Mouse (Mus musculus) forebrain, embryonic 16.5 days (tissue): Measurements from ENCODE around the gene Lingo1. TPM values are rescaled to one million over a fixed set of nuclear protein-coding genes. Genes with fewer than 3 reads are reported as not detected.

Experiments
- ATAC-seq: fragments of 200-750 bp; cut with Nextera tagmentation; 2 replicates; pipeline ENCODE4 v1.8.0; 2017; ENCODE audit warnings: mild to moderate bottlenecking, moderate library complexity
- H3K27ac ChIP-seq: fragments of 300-500 bp; sonication (generic); 2 replicates; pipeline ENCODE4 v1.5.1; 2014; ENCODE audit warnings: low read length, control low read depth
- H3K27me3 ChIP-seq: fragments of 300-500 bp; sonication (generic); replicated peaks from 2 replicates; pipeline ENCODE4 v1.6.1; 2014; ENCODE audit warnings: low read length; ENCODE audit not compliant: control insufficient read depth, insufficient read depth
- H3K36me3 ChIP-seq: fragments of 300-500 bp; sonication (generic); 2 replicates; pipeline ENCODE4 v1.6.1; 2014; ENCODE audit not compliant: control insufficient read depth, insufficient read depth
- H3K4me1 ChIP-seq: fragments of 300-500 bp; sonication (generic); replicated peaks from 2 replicates; pipeline ENCODE4 v1.6.1; 2014; ENCODE audit warnings: low read length; ENCODE audit not compliant: control insufficient read depth, insufficient read depth
- H3K4me2 ChIP-seq: fragments of 300-500 bp; sonication (generic); 2 replicates; pipeline ENCODE4 v1.6.1; 2014; ENCODE audit warnings: mild to moderate bottlenecking, low read length, control low read depth
- H3K4me3 ChIP-seq: fragments of 300-500 bp; sonication (generic); replicated peaks from 2 replicates; pipeline ENCODE4 v1.5.1; 2014; ENCODE audit warnings: mild to moderate bottlenecking, low read length, control low read depth
- H3K9ac ChIP-seq: fragments of 300-500 bp; sonication (generic); replicated peaks from 2 replicates; pipeline ENCODE4 v1.6.1; 2014; ENCODE audit warnings: low read depth, low read length, control low read depth
- H3K9me3 ChIP-seq: fragments of 300-500 bp; sonication (generic); 2 replicates; pipeline ENCODE4 v1.6.1; 2016; ENCODE audit warnings: low read length; ENCODE audit not compliant: control insufficient read depth
- WGBS: fragments of 180-500 bp; shearing (Covaris S2); extraction: QIAGEN DNeasy Blood & Tissue Kit; methylation state at CpG from one replicate; pipeline ENCODE4 v1.1.7; 2014; 5-methylcytosine and 5-hydroxymethylcytosine counted together
- polyA plus RNA-seq: library from polyadenylated mRNA; unstranded; fragments of >200 nt; fragmentation: Nextera tagmentation; extraction: Ambion mirVana; gene quantifications from 2 replicates; pipeline ENCODE4 v1.2.1, GENCODE M21; 2015

Lingo1 gene
- polyA plus RNA-seq, 1 experiment from 2014 or later = 45.0 TPM

DNA sequence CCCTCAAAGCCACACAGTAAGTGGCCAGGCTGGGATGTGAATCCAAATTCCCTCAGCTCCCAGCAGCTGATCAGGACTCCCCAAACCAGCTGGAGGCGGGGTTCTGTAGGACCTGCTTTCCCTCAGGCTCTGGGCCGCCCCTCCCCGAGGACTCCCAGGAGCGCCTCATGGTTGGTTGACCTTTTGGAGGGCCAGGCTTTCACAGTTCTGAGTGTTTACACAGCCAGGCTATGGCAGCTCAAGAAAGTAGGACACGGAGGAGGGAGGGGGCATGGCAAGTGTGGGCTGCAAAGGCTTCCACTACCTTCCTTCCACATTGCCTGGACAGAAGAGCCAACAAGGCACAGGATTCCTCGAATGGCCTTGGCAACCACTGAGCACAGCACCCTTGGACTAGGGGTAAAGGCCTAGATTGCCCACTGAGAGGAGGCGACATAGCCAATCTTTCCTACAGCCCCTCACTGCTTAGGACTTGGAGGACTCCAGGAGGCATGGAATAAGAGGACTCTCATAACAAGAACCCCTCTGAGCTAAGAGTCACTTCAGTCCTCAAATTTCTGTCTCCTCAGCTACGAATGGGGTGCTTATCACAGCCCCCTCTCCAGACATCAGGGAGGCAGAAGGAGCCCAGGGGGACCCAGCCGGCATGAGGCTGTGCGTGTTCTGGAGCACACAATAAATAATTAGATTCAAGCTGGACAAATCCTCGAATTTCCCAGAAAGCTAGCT, 29.5 kb downstream of the Lingo1 start:
- no peak overlapping the region for H3K9ac ChIP-seq
- no peak overlapping the region for H3K27ac ChIP-seq
- 53% methylated on average over 11 of the region's 11 CpGs for WGBS

DNA sequence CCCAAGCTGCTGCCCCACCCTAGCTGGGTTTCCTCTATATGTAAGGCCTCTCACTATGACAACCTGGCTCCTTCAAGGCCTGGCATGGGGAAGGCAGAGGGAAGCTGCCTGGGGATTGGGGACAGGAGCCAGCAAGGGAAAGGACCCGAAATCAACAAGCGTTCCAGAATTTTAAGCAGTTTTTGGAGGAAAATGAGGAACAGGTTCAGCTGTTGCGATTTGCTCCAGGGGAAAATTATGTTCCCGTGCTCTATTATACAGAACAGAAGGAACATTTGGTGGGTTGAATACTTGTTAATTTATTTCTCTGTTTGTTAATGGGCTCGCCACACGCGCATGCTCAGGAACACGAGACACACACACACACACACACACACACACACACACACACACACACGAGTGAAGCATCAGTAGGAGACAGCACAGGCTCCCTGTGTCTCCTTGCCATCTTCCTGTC, 34.1 kb downstream of the Lingo1 start:
- Histone ChIP-seq H3K27me3 (peaks cover 13% of the 10 kb centered on the region), H3K9me3 (no peaks in the 10 kb centered on the region), H3K4me3 (no peak overlapping the region), H3K27ac (peak overlapping the region; percentile 82), H3K4me2 (no peak overlapping the region), H3K9ac (no peak overlapping the region), H3K4me1 (peaks cover 20% of the 10 kb centered on the region), H3K36me3 (no peaks in the 10 kb centered on the region)
- peak; percentile 76 for ATAC-seq
- 40% methylated on average over 8 of the region's 9 CpGs for WGBS

More for the DNA sequence above, 29.5 kb downstream of the Lingo1 start:
- no peaks in the 10 kb centered on the region for H3K36me3 ChIP-seq
- H3K4me2 ChIP-seq = no peak overlapping the region
- H3K4me3 ChIP-seq = no peak overlapping the region
- H3K27me3 ChIP-seq = peaks cover 14% of the 10 kb centered on the region
- H3K9me3 ChIP-seq = no peaks in the 10 kb centered on the region
- ATAC-seq = no peak
- H3K4me1 ChIP-seq = peaks cover 22% of the 10 kb centered on the region

- ATAC-seq = 0 out of 2 replicates have a peak, but pooled peaks have one; percentile 4
- Histone ChIP-seq H3K4me3 (no peak overlapping the region), H3K27ac (no peak overlapping the region), H3K9ac (no peak overlapping the region), H3K27me3 (peaks cover 7% of the 10 kb centered on the region), H3K4me1 (peaks cover 16% of the 10 kb centered on the region), H3K4me2 (no peak overlapping the region), H3K9me3 (no peaks in the 10 kb centered on the region), H3K36me3 (no peaks in the 10 kb centered on the region)
- WGBS = 34% methylated on average over 11 of the region's 11 CpGs
These were observed 38.5 kb downstream of the Lingo1 start for GRCm38 (mm10) chr9:56757791-56758190.

DNA sequence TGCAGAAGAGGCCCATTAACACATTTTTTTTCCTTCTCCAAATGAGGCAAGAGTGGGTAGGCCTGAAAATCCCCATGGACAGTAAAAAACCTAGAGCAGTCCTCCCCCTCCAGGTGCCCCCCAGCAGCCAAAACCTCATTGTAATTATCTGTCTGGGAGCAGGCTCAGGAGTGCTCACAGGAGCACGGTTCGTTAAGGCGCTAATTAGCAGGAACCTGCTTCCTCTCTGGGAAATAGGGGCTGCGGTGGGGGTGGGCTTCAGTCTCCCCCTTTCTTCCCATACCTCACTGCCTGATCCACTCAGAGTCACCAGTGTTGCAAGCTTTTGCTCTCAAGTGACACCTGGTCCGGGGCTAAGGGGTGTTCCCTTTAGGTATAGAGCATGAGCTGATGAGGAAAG, 41.1 kb downstream of the Lingo1 start:
- no peak overlapping the region for H3K9ac ChIP-seq
- 35% methylated on average over 5 of the region's 5 CpGs for WGBS
- no peak overlapping the region for H3K4me3 ChIP-seq
- no peaks in the 10 kb centered on the region for H3K36me3 ChIP-seq
- peaks cover 4% of the 10 kb centered on the region; the same call in 1 of the 2 replicates for H3K4me1 ChIP-seq
- H3K9me3 ChIP-seq = no peaks in the 10 kb centered on the region
- no peak overlapping the region for H3K4me2 ChIP-seq
- H3K27me3 ChIP-seq = peaks cover 7% of the 10 kb centered on the region
- no peak overlapping the region for H3K27ac ChIP-seq
- ATAC-seq = peak; percentile 29; the same call in 1 of the 2 replicates

DNA sequence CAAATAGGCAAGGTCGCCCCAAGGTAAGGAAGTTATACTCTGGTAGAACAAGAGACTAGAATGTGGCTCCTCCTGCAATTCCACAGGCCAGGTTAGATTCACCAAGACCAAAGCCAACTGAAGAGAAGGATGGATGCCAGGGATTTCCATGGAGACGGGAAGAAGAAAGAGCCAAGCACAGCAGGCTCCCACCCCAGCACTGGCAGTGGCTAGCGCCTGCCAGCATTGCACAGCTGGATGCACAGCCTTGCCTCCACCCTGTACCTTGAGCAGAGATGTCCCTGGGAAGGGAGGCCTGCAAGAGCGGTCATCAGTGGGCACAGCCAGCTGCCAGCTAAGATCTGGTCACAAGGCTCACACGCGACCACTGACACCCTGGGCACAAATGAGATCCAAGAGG, 42.9 kb downstream of the Lingo1 start:
- 69% methylated on average over 6 of the region's 6 CpGs for WGBS
- H3K27me3 ChIP-seq = peaks cover 5% of the 10 kb centered on the region
- no peaks in the 10 kb centered on the region for H3K9me3 ChIP-seq
- no peak overlapping the region for H3K4me3 ChIP-seq
- no peak overlapping the region for H3K4me2 ChIP-seq
- no peak for ATAC-seq
- no peak overlapping the region for H3K9ac ChIP-seq
- peaks cover 4% of the 10 kb centered on the region; the same call in 1 of the 2 replicates for H3K4me1 ChIP-seq
- H3K27ac ChIP-seq = no peak overlapping the region
- H3K36me3 ChIP-seq = no peaks in the 10 kb centered on the region

DNA sequence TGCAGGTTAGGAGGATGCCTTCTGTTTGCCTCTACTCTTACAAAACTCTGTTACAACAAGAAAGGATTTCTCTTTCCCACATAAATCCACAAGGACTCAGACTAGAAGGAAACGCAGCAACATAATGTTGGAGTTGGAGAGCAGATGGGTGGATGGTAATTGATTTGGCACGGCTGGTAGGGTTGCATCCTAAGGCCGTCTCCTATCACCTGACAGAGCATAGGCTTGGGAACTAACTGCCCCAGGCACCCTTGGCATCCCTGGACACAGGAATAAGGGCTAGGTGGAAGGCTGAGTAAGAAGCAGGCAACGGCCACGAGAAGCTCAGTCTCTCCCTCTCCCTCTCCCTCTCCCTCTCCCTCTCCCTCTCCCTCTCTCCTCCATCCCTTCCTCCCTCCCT, 48.2 kb downstream of the Lingo1 start:
- H3K36me3 ChIP-seq = no peaks in the 10 kb centered on the region
- H3K4me1 ChIP-seq = peaks cover 25% of the 10 kb centered on the region
- no peak for ATAC-seq
- H3K27me3 ChIP-seq = peaks cover 8% of the 10 kb centered on the region
- H3K9ac ChIP-seq = no peak overlapping the region
- 55% methylated on average over 5 of the region's 5 CpGs for WGBS
- H3K9me3 ChIP-seq = no peaks in the 10 kb centered on the region
- H3K27ac ChIP-seq = no peak overlapping the region
- no peak overlapping the region for H3K4me2 ChIP-seq
- H3K4me3 ChIP-seq = no peak overlapping the region

DNA sequence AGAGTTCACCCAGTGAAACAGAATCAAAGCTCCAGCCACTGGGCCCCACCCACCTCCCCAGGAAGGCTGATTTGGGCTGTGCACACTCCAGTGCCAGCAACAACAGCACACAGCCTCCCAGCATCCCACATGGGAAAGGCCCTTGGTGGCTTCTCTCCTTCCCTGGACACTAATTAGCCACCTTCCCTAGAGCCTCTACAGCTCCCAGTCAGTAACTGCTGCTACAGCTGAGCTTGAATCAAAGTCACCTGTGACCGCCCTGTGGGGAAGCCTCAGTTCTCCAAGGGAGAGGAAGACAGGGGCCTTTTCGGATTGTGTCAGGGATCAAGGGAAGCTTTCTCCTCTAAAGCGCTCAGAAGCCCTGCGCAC, 49.4 kb downstream of the Lingo1 start:
- Histone ChIP-seq H3K4me1 (peaks cover 25% of the 10 kb centered on the region), H3K27me3 (peaks cover 15% of the 10 kb centered on the region), H3K9me3 (no peaks in the 10 kb centered on the region), H3K36me3 (no peaks in the 10 kb centered on the region), H3K9ac (no peak overlapping the region), H3K4me3 (no peak overlapping the region), H3K27ac (no peak overlapping the region), H3K4me2 (no peak overlapping the region)
- WGBS = 21% methylated on average over 4 of the region's 4 CpGs
- ATAC-seq = no peak

DNA sequence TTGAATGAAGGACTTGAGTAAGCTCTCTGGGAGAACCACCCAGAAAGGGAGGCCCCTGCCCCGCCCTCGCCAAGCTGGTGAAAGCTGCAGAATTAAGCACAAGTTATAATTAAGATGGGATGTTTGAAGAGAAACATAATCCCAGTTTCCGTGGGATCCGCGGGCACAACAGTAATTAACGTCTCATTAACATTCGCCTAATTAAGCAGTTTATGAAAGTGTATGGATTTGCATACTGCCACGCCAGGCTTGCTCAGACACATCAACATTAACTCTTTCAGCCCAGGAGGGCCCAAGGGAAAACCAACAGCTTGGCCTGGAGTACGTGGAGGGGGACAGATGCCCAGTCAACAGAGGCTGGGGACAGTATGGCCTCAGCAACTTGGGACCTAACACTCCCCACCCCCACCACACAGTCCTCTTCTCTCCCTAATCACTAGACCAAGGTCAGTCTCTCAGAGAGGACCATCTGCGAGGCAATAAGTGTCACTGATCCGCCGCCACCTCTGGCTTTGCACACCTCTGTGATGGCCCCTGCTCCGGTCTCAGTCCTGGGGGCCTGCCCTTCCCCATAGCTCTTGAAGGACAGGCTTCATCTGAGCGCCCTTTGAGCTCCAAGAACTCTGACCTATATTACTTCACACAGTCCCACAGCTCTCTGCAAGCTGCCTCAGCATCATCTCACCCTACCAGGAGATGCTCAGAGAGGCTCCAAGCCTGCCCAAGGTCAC, 49.9 kb downstream of the Lingo1 start:
- Histone ChIP-seq H3K36me3 (no peaks in the 10 kb centered on the region), H3K9ac (no peak overlapping the region), H3K4me2 (no peak overlapping the region), H3K4me3 (no peak overlapping the region), H3K4me1 (peaks cover 25% of the 10 kb centered on the region), H3K27ac (no peak overlapping the region), H3K27me3 (peaks cover 20% of the 10 kb centered on the region), H3K9me3 (no peaks in the 10 kb centered on the region)
- 27% methylated on average over 14 of the region's 14 CpGs for WGBS
- ATAC-seq = peak; percentile 88

GRCm38 (mm10) chr9:56744369-56744768, 51.9 kb downstream of the Lingo1 start:
- Histone ChIP-seq H3K27ac (no peak overlapping the region), H3K9ac (no peak overlapping the region), H3K36me3 (no peaks in the 10 kb centered on the region), H3K27me3 (peaks cover 32% of the 10 kb centered on the region), H3K4me3 (no peak overlapping the region), H3K4me2 (no peak overlapping the region), H3K4me1 (peaks cover 33% of the 10 kb centered on the region), H3K9me3 (no peaks in the 10 kb centered on the region)
- ATAC-seq = no peak
- 24% methylated on average over 5 of the region's 5 CpGs for WGBS
